Mouse (Mus musculus): Measurements from ENCODE around the gene Abca1. TPM values are rescaled to one million over a fixed set of nuclear protein-coding genes. Genes with fewer than 3 reads are reported as not detected.

Abca1 gene
- polyA plus RNA-seq, 1 experiment from 2014 or later: 3.6 TPM

GRCm38 (mm10) chr4:53174906-53175305, 15.2 kb upstream of the Abca1 start:
- DNase-seq (ENCODE audit: low spot score): no peak
- Histone ChIP-seq H3K9me3 (no peaks in the 10 kb centered on the region), H3K27ac (no peak overlapping the region), H3K27me3 (ENCODE audit: insufficient read depth, poor library complexity, severe bottlenecking) (no peaks in the 10 kb centered on the region), H3K4me1 (replicated peaks) (no peaks in the 10 kb centered on the region; the same call in 1 of the 2 replicates), H3K36me3 (no peaks in the 10 kb centered on the region), H3K4me3 (no peak overlapping the region)
- WGBS: 92% methylated on average over 7 of the region's 7 CpGs

DNA sequence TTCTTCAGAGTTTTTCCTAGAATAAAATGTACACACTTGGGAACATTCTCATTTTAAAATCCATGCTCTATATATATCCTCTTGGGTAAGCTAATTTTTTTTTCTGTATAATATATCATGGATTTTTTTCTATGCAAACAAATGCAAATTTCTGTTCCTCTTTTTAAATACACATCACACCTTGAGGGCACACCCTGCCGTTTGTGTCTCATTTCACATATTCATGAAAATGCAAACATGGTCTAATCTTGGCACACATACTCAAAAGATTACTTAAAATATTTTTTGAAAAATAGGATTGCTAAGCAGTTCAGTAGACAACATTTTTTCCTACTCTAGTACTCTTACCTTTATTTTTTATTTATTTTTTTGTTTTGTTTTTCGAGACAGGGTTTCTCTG, 10.7 kb upstream of the Abca1 start:
- Histone ChIP-seq H3K27ac (no peak overlapping the region), H3K4me3 (no peak overlapping the region), H3K36me3 (no peaks in the 10 kb centered on the region), H3K27me3 (ENCODE audit: insufficient read depth, poor library complexity, severe bottlenecking) (no peaks in the 10 kb centered on the region), H3K9me3 (no peaks in the 10 kb centered on the region), H3K4me1 (replicated peaks) (no peaks in the 10 kb centered on the region)
- 85% methylated on average over 2 of the region's 2 CpGs for WGBS
- no peak for DNase-seq (ENCODE audit: low spot score)

DNA sequence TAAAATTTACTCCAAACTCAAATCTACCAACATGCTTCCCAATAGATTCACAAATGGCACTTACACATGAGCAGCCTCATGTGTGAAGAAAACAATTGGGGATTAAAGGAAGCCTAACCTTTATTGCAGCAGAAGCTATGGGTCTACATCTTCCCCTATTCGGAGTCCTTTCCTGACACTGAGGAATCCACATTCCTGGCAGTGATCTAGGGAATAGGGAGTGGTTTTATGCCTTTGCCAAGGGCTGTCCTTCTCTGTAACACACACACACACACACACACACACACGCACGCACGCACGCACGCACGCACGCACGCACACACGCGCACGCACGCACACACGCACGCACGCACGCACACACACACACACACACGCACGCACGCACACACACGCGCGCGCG, 5.5 kb upstream of the Abca1 start:
- 80% methylated on average over 18 of the region's 25 CpGs for WGBS
- Histone ChIP-seq H3K27me3 (ENCODE audit: insufficient read depth, poor library complexity, severe bottlenecking) (peaks cover 14% of the 10 kb centered on the region), H3K4me1 (replicated peaks) (peaks cover 3% of the 10 kb centered on the region), H3K27ac (no peak overlapping the region), H3K36me3 (no peaks in the 10 kb centered on the region), H3K9me3 (no peaks in the 10 kb centered on the region), H3K4me3 (no peak overlapping the region)
- DNase-seq (ENCODE audit: low spot score): no peak

- Histone ChIP-seq H3K4me3 (peak overlapping the region; percentile 67), H3K36me3 (no peaks in the 10 kb centered on the region), H3K4me1 (replicated peaks) (peaks cover 25% of the 10 kb centered on the region), H3K9me3 (no peaks in the 10 kb centered on the region), H3K27me3 (ENCODE audit: insufficient read depth, poor library complexity, severe bottlenecking) (peaks cover 15% of the 10 kb centered on the region), H3K27ac (peak overlapping the region; percentile 84)
- DNase-seq (ENCODE audit: low spot score): peak; percentile 53
- under 1% methylated on average over 20 of the region's 20 CpGs for WGBS
Measured at GRCm38 (mm10) chr4:53159176-53159575, 519 bp downstream of the Abca1 start.

DNA sequence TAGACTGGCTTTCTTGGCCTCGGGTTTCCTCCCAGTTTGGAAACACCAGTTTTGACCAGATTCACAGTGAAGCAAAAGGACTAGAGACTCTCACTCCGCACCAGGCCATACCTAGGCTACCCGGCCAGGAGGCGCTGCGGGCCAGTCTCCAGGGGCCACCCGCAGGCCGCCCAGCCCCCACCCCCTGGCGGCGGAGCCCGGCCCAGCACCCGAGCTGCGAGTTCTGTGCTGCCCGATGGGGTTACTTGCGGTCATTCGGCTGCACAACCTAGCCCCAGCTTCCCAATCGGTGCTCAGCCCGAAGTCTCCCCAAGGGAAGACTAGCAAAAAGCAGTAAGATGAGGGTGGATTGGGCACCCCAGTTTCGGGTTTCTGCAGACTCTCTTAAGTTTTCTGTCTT, 1.1 kb downstream of the Abca1 start:
- peak; percentile 81 for DNase-seq (ENCODE audit: low spot score)
- no peaks in the 10 kb centered on the region for H3K9me3 ChIP-seq
- 2% methylated on average over 18 of the region's 18 CpGs for WGBS

GRCm38 (mm10) chr4:53155471-53155870, 4.2 kb downstream of the Abca1 start:
- WGBS: 89% methylated on average over 11 of the region's 11 CpGs
- no peaks in the 10 kb centered on the region for H3K36me3 ChIP-seq
- H3K4me1 ChIP-seq (replicated peaks): peaks cover 34% of the 10 kb centered on the region
- peaks cover 3% of the 10 kb centered on the region for H3K27me3 ChIP-seq (ENCODE audit: insufficient read depth, poor library complexity, severe bottlenecking)
- DNase-seq (ENCODE audit: low spot score): no peak
- H3K9me3 ChIP-seq: no peaks in the 10 kb centered on the region
- no peak overlapping the region for H3K27ac ChIP-seq
- H3K4me3 ChIP-seq: no peak overlapping the region

More for the DNA sequence above, 1.1 kb downstream of the Abca1 start:
- peaks cover 15% of the 10 kb centered on the region for H3K27me3 ChIP-seq (ENCODE audit: insufficient read depth, poor library complexity, severe bottlenecking)
- H3K4me1 ChIP-seq (replicated peaks): peaks cover 26% of the 10 kb centered on the region
- H3K36me3 ChIP-seq: no peaks in the 10 kb centered on the region
- peak overlapping the region; percentile 84 for H3K27ac ChIP-seq
- peak overlapping the region; percentile 67 for H3K4me3 ChIP-seq

GRCm38 (mm10) chr4:53153711-53154110, 6.0 kb downstream of the Abca1 start:
- H3K4me3 ChIP-seq: no peak overlapping the region
- no peak for DNase-seq (ENCODE audit: low spot score)
- H3K27ac ChIP-seq: no peak overlapping the region
- H3K36me3 ChIP-seq: no peaks in the 10 kb centered on the region
- H3K27me3 ChIP-seq (ENCODE audit: insufficient read depth, poor library complexity, severe bottlenecking): no peaks in the 10 kb centered on the region
- WGBS: 54% methylated on average over 6 of the region's 6 CpGs
- H3K4me1 ChIP-seq (replicated peaks): peaks cover 16% of the 10 kb centered on the region
- no peaks in the 10 kb centered on the region for H3K9me3 ChIP-seq

- no peaks in the 10 kb centered on the region for H3K27me3 ChIP-seq (ENCODE audit: insufficient read depth, poor library complexity, severe bottlenecking)
- 66% methylated on average over 4 of the region's 4 CpGs for WGBS
Measured at GRCm38 (mm10) chr4:53153061-53153460, 6.6 kb downstream of the Abca1 start.

DNA sequence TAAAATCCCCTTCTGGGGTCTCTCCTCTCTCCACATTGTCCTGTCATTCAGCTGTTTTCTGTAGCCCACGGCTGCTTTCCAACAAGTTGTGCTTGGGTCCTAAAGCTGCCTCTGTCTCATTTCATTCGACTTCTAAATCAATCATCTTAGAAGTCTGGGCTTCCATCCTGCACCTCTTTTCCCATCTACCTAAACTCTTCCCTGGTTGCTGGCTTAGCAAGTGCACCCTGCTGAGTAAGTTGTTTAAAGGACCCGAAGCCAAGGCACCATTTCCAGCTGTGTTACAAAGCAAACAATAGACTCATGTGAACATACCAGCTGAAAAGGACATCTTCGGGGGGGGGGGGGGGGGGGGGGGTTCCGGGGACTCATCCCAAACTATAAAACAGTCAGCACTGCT, 7.0 kb downstream of the Abca1 start:
- no peak for DNase-seq (ENCODE audit: low spot score)
- WGBS: 20% methylated on average over 5 of the region's 5 CpGs

More at GRCm38 (mm10) chr4:53153061-53153460, 6.6 kb downstream of the Abca1 start:
- Histone ChIP-seq H3K27ac (no peak overlapping the region), H3K4me3 (no peak overlapping the region), H3K4me1 (replicated peaks) (peaks cover 14% of the 10 kb centered on the region; the same call in 1 of the 2 replicates), H3K36me3 (no peaks in the 10 kb centered on the region), H3K9me3 (no peaks in the 10 kb centered on the region)
- DNase-seq (ENCODE audit: low spot score): no peak

DNA sequence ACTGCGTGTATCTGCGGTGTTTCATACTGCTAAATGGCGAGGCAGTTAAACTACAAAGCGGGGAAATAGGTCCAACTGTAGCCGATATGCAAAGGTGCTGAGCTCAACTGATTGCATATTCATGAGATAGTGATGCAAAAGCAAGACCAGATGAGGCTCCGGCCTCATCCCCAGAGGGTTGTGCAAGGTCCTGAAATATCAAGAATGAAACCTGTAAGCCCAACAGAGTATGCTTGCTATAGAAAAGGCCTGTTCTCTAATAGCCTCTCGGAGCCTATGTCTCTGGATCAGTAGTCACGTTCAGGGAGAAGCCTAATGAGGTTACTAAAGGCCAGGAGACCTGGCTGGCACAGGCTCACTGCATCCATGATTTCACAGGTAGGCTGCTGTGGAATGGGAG, 9.2 kb downstream of the Abca1 start:
- Histone ChIP-seq H3K9me3 (no peaks in the 10 kb centered on the region), H3K4me1 (replicated peaks) (peaks cover 17% of the 10 kb centered on the region; the same call in 1 of the 2 replicates), H3K36me3 (no peaks in the 10 kb centered on the region), H3K4me3 (no peak overlapping the region), H3K27ac (no peak overlapping the region), H3K27me3 (ENCODE audit: insufficient read depth, poor library complexity, severe bottlenecking) (no peaks in the 10 kb centered on the region)
- no peak for DNase-seq (ENCODE audit: low spot score)
- WGBS: 79% methylated on average over 8 of the region's 8 CpGs

More for the DNA sequence above, 7.0 kb downstream of the Abca1 start:
- H3K4me1 ChIP-seq (replicated peaks): peaks cover 14% of the 10 kb centered on the region; the same call in 1 of the 2 replicates
- H3K9me3 ChIP-seq: no peaks in the 10 kb centered on the region
- no peaks in the 10 kb centered on the region for H3K36me3 ChIP-seq
- H3K27me3 ChIP-seq (ENCODE audit: insufficient read depth, poor library complexity, severe bottlenecking): no peaks in the 10 kb centered on the region
- no peak overlapping the region for H3K27ac ChIP-seq
- H3K4me3 ChIP-seq: no peak overlapping the region

GRCm38 (mm10) chr4:53149644-53150043, 10.1 kb downstream of the Abca1 start:
- no peaks in the 10 kb centered on the region for H3K27me3 ChIP-seq (ENCODE audit: insufficient read depth, poor library complexity, severe bottlenecking)
- H3K36me3 ChIP-seq: no peaks in the 10 kb centered on the region
- H3K4me3 ChIP-seq: no peak overlapping the region
- no peak overlapping the region for H3K27ac ChIP-seq
- no peaks in the 10 kb centered on the region for H3K9me3 ChIP-seq
- 94% methylated on average over 4 of the region's 5 CpGs for WGBS
- H3K4me1 ChIP-seq (replicated peaks): peaks cover 15% of the 10 kb centered on the region; the same call in 1 of the 2 replicates
- DNase-seq (ENCODE audit: low spot score): no peak

DNA sequence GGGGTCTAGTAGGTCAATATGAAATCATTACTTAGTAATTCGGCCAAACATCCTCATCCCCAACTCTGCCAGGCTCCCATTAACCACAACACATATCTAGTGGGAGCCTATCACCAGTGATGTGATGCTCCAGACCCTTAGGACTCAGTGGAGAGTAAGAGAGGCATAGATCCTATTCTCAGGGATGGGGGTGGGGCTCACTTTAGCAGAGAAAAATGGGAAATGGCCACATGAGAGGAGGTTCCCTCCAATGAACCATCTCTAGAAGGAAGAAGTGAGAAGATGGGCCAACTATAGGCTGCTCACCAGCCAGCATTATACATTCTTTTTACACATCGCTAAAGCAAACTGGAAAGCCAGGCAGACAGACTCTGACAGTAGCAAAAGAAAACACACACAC, 10.9 kb downstream of the Abca1 start:
- 87% methylated on average over 2 of the region's 2 CpGs for WGBS

GRCm38 (mm10) chr4:53147454-53147853, 12.2 kb downstream of the Abca1 start:
- WGBS: 20% methylated on average over 2 of the region's 2 CpGs
- H3K4me3 ChIP-seq: no peak overlapping the region
- peaks cover 17% of the 10 kb centered on the region for H3K4me1 ChIP-seq (replicated peaks)
- no peaks in the 10 kb centered on the region for H3K27me3 ChIP-seq (ENCODE audit: insufficient read depth, poor library complexity, severe bottlenecking)
- H3K9me3 ChIP-seq: no peaks in the 10 kb centered on the region
- no peak for DNase-seq (ENCODE audit: low spot score)
- H3K27ac ChIP-seq: no peak overlapping the region
- no peaks in the 10 kb centered on the region for H3K36me3 ChIP-seq

More for the DNA sequence above, 10.9 kb downstream of the Abca1 start:
- Histone ChIP-seq H3K4me3 (no peak overlapping the region), H3K27ac (no peak overlapping the region), H3K27me3 (ENCODE audit: insufficient read depth, poor library complexity, severe bottlenecking) (no peaks in the 10 kb centered on the region), H3K4me1 (replicated peaks) (peaks cover 23% of the 10 kb centered on the region), H3K9me3 (no peaks in the 10 kb centered on the region), H3K36me3 (no peaks in the 10 kb centered on the region)
- DNase-seq (ENCODE audit: low spot score): no peak

GRCm38 (mm10) chr4:53147046-53147445, 12.6 kb downstream of the Abca1 start:
- Histone ChIP-seq H3K4me1 (replicated peaks) (peaks cover 17% of the 10 kb centered on the region), H3K4me3 (no peak overlapping the region), H3K9me3 (no peaks in the 10 kb centered on the region), H3K27ac (no peak overlapping the region), H3K36me3 (no peaks in the 10 kb centered on the region), H3K27me3 (ENCODE audit: insufficient read depth, poor library complexity, severe bottlenecking) (no peaks in the 10 kb centered on the region)
- no peak for DNase-seq (ENCODE audit: low spot score)
- 46% methylated on average over 4 of the region's 4 CpGs for WGBS

Measured in hindbrain, embryonic 10.5 days (tissue).